Mouse (Mus musculus): ENCODE data around the gene Slc25a3. TPM values are rescaled to one million over a fixed set of nuclear protein-coding genes. Genes with fewer than 3 reads are reported as not detected.

Gene Slc25a3
- total RNA-seq (2014; rRNA removed) (321 and 336 TPM in 2 replicates), polyA plus RNA-seq (2015; fragmentation: Nextera tagmentation; extraction: Ambion mirVana) (529 and 607 TPM in 2 replicates)

GRCm38 (mm10) chr10:91123828-91124822, at the start of gene Slc25a3:
Slc25a3 (minus strand) TSS chr10:91124059.
- Histone ChIP-seq H3K9me3 (ENCODE audit: low read length) (no peaks in the 10 kb centered on the region), H3K4me2 (ENCODE audit: low read depth) (peak within 1 kb of the TSS; percentile 94), H3K9ac (peak within 1 kb of the TSS; percentile 100), H3K4me1 (ENCODE audit: insufficient read depth) (0 out of 2 replicates have a peak, but pooled peaks cover 3% of the 10 kb centered on the region), H3K27me3 (ENCODE audit: insufficient read depth, low read length) (no peaks in the 10 kb centered on the region), H3K4me3 (ENCODE audit: low read depth, low read length) (peak within 1 kb of the TSS; percentile 99), H3K36me3 (ENCODE audit: insufficient read depth) (peaks cover 14% of the 10 kb centered on the region; the same call in 1 of the 2 replicates), H3K27ac (ENCODE audit: low read depth, low read length) (peak within 1 kb of the TSS; percentile 91)
- 13% methylated on average over 59 of the region's 59 CpGs for WGBS
- ATAC-seq (peak; percentile 100), DNase-seq (peak; percentile 99)
- TF ChIP-seq CTCF (IDR thresholded peaks at IDR 0.05; ENCODE audit: low read depth) = no peak

DNA sequence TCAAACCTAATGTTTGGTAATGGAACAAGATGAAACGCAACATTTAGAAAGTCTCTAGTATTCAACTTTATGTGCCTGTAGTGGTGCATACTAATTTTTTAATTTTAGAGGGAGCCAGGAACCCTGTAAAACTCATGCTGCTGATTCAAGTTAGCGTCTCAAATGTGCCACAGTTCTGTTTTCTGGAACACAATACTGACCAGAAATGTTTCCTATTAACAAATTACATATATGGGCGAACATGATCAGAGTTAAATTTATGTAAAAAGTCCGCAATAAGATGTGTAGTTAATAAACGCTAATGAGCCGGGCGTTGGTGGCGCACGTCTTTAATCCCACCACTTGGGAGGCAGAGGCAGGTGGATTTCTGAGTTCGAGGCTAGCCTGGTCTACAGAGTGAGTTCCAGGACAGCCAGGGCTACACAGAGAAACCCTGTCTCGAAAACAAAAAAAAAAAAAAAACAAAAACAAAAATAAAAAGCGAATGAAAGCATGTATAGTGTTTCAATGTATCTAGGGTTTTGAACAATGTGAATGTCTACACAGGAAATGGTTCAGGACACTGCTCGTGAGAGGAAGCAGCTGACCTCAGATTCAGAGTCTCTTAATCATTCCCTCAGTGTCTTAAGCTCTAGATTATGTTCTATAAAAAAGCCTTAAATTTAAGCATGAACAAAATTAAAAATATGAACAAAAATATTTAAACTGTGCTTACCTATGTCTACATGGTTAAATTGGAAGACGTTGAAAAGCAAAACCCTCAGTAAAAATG, 48.7 kb upstream of the Slc25a3 start:
- Histone ChIP-seq H3K9me3 (ENCODE audit: low read length) (no peaks in the 10 kb centered on the region), H3K27me3 (ENCODE audit: insufficient read depth, low read length) (no peaks in the 10 kb centered on the region), H3K4me1 (ENCODE audit: insufficient read depth) (no peaks in the 10 kb centered on the region; the same call in 1 of the 2 replicates), H3K9ac (peak overlapping the region; percentile 75), H3K4me2 (ENCODE audit: low read depth) (peak overlapping the region; percentile 63), H3K27ac (ENCODE audit: low read depth, low read length) (peak overlapping the region; percentile 96), H3K4me3 (ENCODE audit: low read depth, low read length) (peak overlapping the region; percentile 96), H3K36me3 (ENCODE audit: insufficient read depth) (no peaks in the 10 kb centered on the region)
- 83% methylated on average over 14 of the region's 14 CpGs for WGBS
- DNase-seq (no peak), ATAC-seq (no peak)
- no peak for TF ChIP-seq CTCF (IDR thresholded peaks at IDR 0.05; ENCODE audit: low read depth)

GRCm38 (mm10) chr10:91171455-91172328, 47.8 kb upstream of the Slc25a3 start:
- Histone ChIP-seq H3K27ac (ENCODE audit: low read depth, low read length) (peak overlapping the region; percentile 96), H3K27me3 (ENCODE audit: insufficient read depth, low read length) (no peaks in the 10 kb centered on the region), H3K4me2 (ENCODE audit: low read depth) (peak overlapping the region; percentile 63), H3K9ac (peak overlapping the region; percentile 75), H3K4me3 (ENCODE audit: low read depth, low read length) (peak overlapping the region; percentile 96), H3K36me3 (ENCODE audit: insufficient read depth) (no peaks in the 10 kb centered on the region), H3K4me1 (ENCODE audit: insufficient read depth) (no peaks in the 10 kb centered on the region; the same call in 1 of the 2 replicates), H3K9me3 (ENCODE audit: low read length) (no peaks in the 10 kb centered on the region)
- WGBS = 2% methylated on average over 67 of the region's 68 CpGs
- ATAC-seq = peak; percentile 98
- peak; percentile 97 for DNase-seq
- TF ChIP-seq CTCF (IDR thresholded peaks at IDR 0.05; ENCODE audit: low read depth) = no peak

GRCm38 (mm10) chr10:91171041-91171440, 47.2 kb upstream of the Slc25a3 start:
- peak overlapping the region; percentile 96 for H3K4me3 ChIP-seq (ENCODE audit: low read depth, low read length)
- ATAC-seq (peak; percentile 65), DNase-seq (no peak)
- TF ChIP-seq CTCF (IDR thresholded peaks at IDR 0.05; ENCODE audit: low read depth) = no peak
- WGBS = under 1% methylated on average over 57 of the region's 59 CpGs
- no peaks in the 10 kb centered on the region for H3K9me3 ChIP-seq (ENCODE audit: low read length)
- peak overlapping the region; percentile 75 for H3K9ac ChIP-seq
- H3K4me1 ChIP-seq (ENCODE audit: insufficient read depth) = no peaks in the 10 kb centered on the region; the same call in 1 of the 2 replicates
- peak overlapping the region; percentile 96 for H3K27ac ChIP-seq (ENCODE audit: low read depth, low read length)
- no peaks in the 10 kb centered on the region for H3K27me3 ChIP-seq (ENCODE audit: insufficient read depth, low read length)
- H3K4me2 ChIP-seq (ENCODE audit: low read depth) = peak overlapping the region; percentile 47
- H3K36me3 ChIP-seq (ENCODE audit: insufficient read depth) = no peaks in the 10 kb centered on the region

DNA sequence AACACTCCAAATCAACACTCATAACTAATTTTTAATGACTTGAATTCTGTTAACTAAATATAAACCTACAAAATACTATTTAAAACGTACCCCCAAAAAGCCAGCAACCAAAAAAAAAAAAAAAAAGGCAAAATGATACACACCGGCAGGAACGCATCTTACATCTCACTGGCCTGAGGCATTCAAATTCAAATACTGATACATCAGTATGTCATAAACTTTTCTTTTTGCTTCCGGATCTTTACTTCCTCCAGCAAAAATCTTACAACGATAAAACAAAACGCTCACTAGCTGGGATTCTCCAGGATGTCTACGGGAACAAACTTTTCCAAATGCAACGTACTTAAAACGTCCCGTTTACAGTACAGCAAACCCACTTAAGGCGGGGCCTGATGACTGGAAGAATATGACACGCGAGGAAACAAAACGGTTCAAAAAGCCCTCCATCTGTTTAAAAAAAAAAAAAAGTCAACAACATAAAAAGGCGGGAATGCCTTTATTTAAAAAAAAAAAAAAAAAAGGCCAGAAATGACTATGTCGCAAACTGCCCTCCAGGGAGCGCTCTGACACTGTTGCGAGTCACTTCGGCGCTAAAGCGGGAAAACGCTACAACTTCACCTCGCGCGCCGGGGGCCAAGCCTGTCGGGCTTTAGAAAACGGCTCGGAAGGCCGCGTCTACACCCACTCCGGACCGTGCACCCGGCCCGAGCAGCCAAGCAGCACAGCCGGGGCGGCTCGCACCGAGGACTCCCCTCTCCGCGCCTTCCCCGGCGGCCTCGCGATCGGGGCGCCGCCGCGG, 46.5 kb upstream of the Slc25a3 start:
- no peaks in the 10 kb centered on the region for H3K9me3 ChIP-seq (ENCODE audit: low read length)
- H3K27ac ChIP-seq (ENCODE audit: low read depth, low read length) = peak overlapping the region; percentile 96
- H3K4me1 ChIP-seq (ENCODE audit: insufficient read depth) = no peaks in the 10 kb centered on the region; the same call in 1 of the 2 replicates
- peak; percentile 45; the same call in 1 of the 2 replicates for ATAC-seq
- peak overlapping the region; percentile 96 for H3K4me3 ChIP-seq (ENCODE audit: low read depth, low read length)
- no peaks in the 10 kb centered on the region for H3K27me3 ChIP-seq (ENCODE audit: insufficient read depth, low read length)
- H3K9ac ChIP-seq = peak overlapping the region; percentile 75
- H3K4me2 ChIP-seq (ENCODE audit: low read depth) = peak overlapping the region; percentile 47
- TF ChIP-seq CTCF (IDR thresholded peaks at IDR 0.05; ENCODE audit: low read depth) = peak; percentile 79
- WGBS = under 1% methylated on average over 38 of the region's 50 CpGs
- peak; percentile 94 for DNase-seq
- H3K36me3 ChIP-seq (ENCODE audit: insufficient read depth) = 0 out of 2 replicates have a peak, but pooled peaks cover 2% of the 10 kb centered on the region

Data from forebrain, postnatal 0 days (tissue).